Mouse (Mus musculus): ENCODE data around the gene Tnks1bp1. TPM values are rescaled to one million over a fixed set of nuclear protein-coding genes. Genes with fewer than 3 reads are reported as not detected.
A peak's percentile ranks its signal among the peaks of the same experiment; 100 is the strongest.

Gene Tnks1bp1
- polyA plus RNA-seq, 2 experiments = 0.75 to 4.4 TPM

DNA sequence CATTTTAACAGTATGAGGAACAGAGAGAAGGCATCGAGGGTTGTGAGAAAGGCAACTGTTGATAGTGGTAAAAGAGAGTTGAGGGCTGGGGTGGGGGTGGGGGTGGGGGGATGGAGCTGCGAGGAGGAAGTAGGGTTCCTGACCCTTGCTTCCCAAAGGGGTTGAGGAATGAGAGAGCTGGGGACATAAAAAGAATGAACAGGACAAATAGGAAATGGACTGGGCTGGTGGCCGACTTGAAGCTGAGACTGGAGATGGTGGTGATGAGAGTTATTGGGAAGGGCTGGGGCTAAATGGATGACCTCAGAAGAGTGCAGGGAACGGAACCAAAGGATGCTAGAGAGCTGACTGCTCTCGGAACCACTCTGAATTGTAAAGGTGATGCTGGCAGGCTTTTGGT is 8.9 kb downstream of the Tnks1bp1 start:
- no peak for TF ChIP-seq EP300 (IDR thresholded peaks at IDR 0.05; ENCODE audit: low read depth)
- 34% methylated on average over 5 of the region's 5 CpGs for WGBS (ENCODE audit: insufficient replicate concordance)
- DNase-seq (ENCODE audit: low read depth in 3 of 3, low spot score in 3 of 3) = no peak
- Histone ChIP-seq H3K36me3 (replicated peaks; ENCODE audit: control insufficient read depth, insufficient read depth, low read depth) (no peaks in the 10 kb centered on the region), H3K4me3 (ENCODE audit: insufficient read depth in 1 of 2, low read depth in 2 of 2, low read length in 2 of 2) (no peak overlapping the region), H3K27me3 (ENCODE audit: control insufficient read depth, insufficient read depth, low read length) (no peaks in the 10 kb centered on the region), H3K9me3 (ENCODE audit: control insufficient read depth, low read length) (no peaks in the 10 kb centered on the region), H3K4me1 (replicated peaks; ENCODE audit: control insufficient read depth in 2 of 2, insufficient read depth in 2 of 2, low read length in 1 of 2) (peaks cover 5 to 6% of the 10 kb centered on the region in 2 experiments; a peak in 3 of 4 replicates), H3K9ac (replicated peaks) (no peak overlapping the region), H3K27ac (no peak overlapping the region), H3K4me2 (ENCODE audit: low read depth) (no peak overlapping the region)
- ATAC-seq (ENCODE audit: insufficient read depth) = no peak

DNA sequence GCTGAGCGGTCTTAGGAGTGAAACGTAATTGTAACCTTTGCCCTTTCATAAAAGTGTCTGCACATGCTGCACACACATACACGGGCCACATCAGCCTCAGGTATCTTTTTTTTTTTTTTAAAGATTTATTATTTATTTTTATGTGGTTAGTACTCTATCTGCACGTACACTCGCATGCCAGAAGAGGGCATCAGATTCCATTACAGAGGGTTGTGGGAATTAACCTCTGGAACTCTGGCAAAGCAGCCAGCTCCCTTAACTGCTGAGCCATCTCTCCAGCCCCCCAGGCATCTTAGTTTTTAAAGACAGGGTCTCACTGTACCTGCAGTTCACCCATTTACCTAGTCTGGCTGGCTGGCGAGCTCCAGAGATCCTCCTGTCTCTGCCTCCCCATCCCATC is 11.9 kb downstream of the Tnks1bp1 start:
- ATAC-seq (ENCODE audit: insufficient read depth) (no peak), DNase-seq (ENCODE audit: low read depth in 3 of 3, low spot score in 3 of 3) (no peak)
- H3K4me2 ChIP-seq (ENCODE audit: low read depth) = no peak overlapping the region
- 79% methylated on average over 6 of the region's 6 CpGs for WGBS (ENCODE audit: insufficient replicate concordance)
- no peak overlapping the region for H3K4me3 ChIP-seq (ENCODE audit: insufficient read depth in 1 of 2, low read depth in 2 of 2, low read length in 2 of 2)
- 0 out of 4 replicates have a peak, but pooled peaks cover 0 to 2% of the 10 kb centered on the region in 2 experiments for H3K4me1 ChIP-seq (replicated peaks; ENCODE audit: control insufficient read depth in 2 of 2, insufficient read depth in 2 of 2, low read length in 1 of 2)
- no peaks in the 10 kb centered on the region for H3K27me3 ChIP-seq (ENCODE audit: control insufficient read depth, insufficient read depth, low read length)
- H3K9ac ChIP-seq (replicated peaks) = no peak overlapping the region
- H3K9me3 ChIP-seq (ENCODE audit: control insufficient read depth, low read length) = no peaks in the 10 kb centered on the region
- no peak overlapping the region for H3K27ac ChIP-seq
- H3K36me3 ChIP-seq (replicated peaks; ENCODE audit: control insufficient read depth, insufficient read depth, low read depth) = no peaks in the 10 kb centered on the region
- TF ChIP-seq EP300 (IDR thresholded peaks at IDR 0.05; ENCODE audit: low read depth) (no peak), CTCF (IDR thresholded peaks at IDR 0.05; ENCODE audit: low read depth) (peak; percentile 23)

DNA sequence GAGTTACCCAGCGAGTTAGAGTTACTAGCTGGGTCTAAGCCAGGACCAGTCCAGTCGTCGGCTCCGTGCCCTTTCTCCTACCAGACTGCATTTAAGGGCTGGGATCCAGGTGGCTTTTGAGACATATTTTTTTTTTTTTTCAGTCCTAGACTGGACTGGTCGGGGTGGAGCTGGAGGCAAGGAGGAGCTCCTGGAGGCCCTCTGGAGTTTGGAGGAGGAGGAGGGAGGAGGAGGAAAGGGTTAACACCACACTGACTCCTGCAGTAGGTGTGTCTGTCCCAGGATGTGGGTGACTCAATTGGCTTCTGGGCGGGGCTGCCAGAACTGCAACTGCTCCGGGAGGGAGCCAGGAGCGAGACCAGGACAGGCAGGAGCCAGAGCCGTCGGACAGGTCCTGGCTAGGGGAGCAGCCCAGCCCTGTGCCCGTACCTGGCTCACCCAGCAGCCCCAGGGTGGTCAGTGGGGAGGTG is 12.8 kb downstream of the Tnks1bp1 start:
- ATAC-seq (ENCODE audit: insufficient read depth) = peak; percentile 58
- H3K4me2 ChIP-seq (ENCODE audit: low read depth) = peak overlapping the region; percentile 59
- H3K4me3 ChIP-seq (ENCODE audit: insufficient read depth in 1 of 2, low read depth in 2 of 2, low read length in 2 of 2) = peak overlapping the region; percentile 24 to 52
- no peaks in the 10 kb centered on the region for H3K27me3 ChIP-seq (ENCODE audit: control insufficient read depth, insufficient read depth, low read length)
- DNase-seq (ENCODE audit: low read depth in 3 of 3, low spot score in 3 of 3) = no peak
- no peaks in the 10 kb centered on the region for H3K36me3 ChIP-seq (replicated peaks; ENCODE audit: control insufficient read depth, insufficient read depth, low read depth)
- H3K4me1 ChIP-seq (replicated peaks; ENCODE audit: control insufficient read depth in 2 of 2, insufficient read depth in 2 of 2, low read length in 1 of 2) = 0 out of 4 replicates have a peak, but pooled peaks cover 0 to 2% of the 10 kb centered on the region in 2 experiments
- TF ChIP-seq EP300 (IDR thresholded peaks at IDR 0.05; ENCODE audit: low read depth) = no peak
- TF ChIP-seq CTCF (IDR thresholded peaks at IDR 0.05; ENCODE audit: low read depth) = no peak
- WGBS (ENCODE audit: insufficient replicate concordance) = 12% methylated on average over 11 of the region's 11 CpGs
- H3K9me3 ChIP-seq (ENCODE audit: control insufficient read depth, low read length) = no peaks in the 10 kb centered on the region
- H3K9ac ChIP-seq (replicated peaks) = peak overlapping the region; percentile 21; the same call in 1 of the 2 replicates
- no peak overlapping the region for H3K27ac ChIP-seq

DNA sequence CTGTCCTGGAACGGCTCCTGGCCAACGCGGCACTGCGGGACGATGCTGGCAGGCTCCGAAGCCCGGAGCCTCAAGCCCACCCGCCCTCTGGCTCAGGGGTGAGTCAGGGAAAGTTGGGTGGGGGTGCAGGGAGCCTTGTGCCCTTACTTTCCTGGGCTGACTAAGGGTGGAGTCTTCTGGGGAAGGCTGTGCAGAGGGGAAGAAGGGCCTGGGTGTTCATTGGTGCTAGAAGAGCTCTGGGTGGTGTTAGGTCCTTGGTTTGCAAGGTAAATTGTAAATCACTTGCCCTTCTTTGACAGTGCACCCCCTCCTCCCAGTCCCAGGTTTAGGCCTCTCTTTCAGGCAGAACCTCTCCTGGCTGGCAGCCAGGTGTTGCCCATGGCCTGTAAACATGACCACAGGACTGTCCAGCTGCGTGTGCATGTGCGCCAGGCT is 13.3 kb downstream of the Tnks1bp1 start:
- Histone ChIP-seq H3K9me3 (ENCODE audit: control insufficient read depth, low read length) (no peaks in the 10 kb centered on the region), H3K4me3 (ENCODE audit: insufficient read depth in 1 of 2, low read depth in 2 of 2, low read length in 2 of 2) (peak overlapping the region; percentile 24 to 52), H3K36me3 (replicated peaks; ENCODE audit: control insufficient read depth, insufficient read depth, low read depth) (no peaks in the 10 kb centered on the region), H3K27ac (no peak overlapping the region), H3K4me2 (ENCODE audit: low read depth) (peak overlapping the region; percentile 59), H3K4me1 (replicated peaks; ENCODE audit: control insufficient read depth in 2 of 2, insufficient read depth in 2 of 2, low read length in 1 of 2) (0 out of 4 replicates have a peak, but pooled peaks cover 0 to 2% of the 10 kb centered on the region in 2 experiments), H3K27me3 (ENCODE audit: control insufficient read depth, insufficient read depth, low read length) (no peaks in the 10 kb centered on the region), H3K9ac (replicated peaks) (peak overlapping the region; percentile 21; the same call in 1 of the 2 replicates)
- 37% methylated on average over 10 of the region's 10 CpGs for WGBS (ENCODE audit: insufficient replicate concordance)
- TF ChIP-seq EP300 (IDR thresholded peaks at IDR 0.05; ENCODE audit: low read depth) (no peak), CTCF (IDR thresholded peaks at IDR 0.05; ENCODE audit: low read depth) (no peak)
- DNase-seq (ENCODE audit: low read depth in 3 of 3, low spot score in 3 of 3) = no peak
- peak; percentile 24; the same call in 1 of the 2 replicates for ATAC-seq (ENCODE audit: insufficient read depth)

DNA sequence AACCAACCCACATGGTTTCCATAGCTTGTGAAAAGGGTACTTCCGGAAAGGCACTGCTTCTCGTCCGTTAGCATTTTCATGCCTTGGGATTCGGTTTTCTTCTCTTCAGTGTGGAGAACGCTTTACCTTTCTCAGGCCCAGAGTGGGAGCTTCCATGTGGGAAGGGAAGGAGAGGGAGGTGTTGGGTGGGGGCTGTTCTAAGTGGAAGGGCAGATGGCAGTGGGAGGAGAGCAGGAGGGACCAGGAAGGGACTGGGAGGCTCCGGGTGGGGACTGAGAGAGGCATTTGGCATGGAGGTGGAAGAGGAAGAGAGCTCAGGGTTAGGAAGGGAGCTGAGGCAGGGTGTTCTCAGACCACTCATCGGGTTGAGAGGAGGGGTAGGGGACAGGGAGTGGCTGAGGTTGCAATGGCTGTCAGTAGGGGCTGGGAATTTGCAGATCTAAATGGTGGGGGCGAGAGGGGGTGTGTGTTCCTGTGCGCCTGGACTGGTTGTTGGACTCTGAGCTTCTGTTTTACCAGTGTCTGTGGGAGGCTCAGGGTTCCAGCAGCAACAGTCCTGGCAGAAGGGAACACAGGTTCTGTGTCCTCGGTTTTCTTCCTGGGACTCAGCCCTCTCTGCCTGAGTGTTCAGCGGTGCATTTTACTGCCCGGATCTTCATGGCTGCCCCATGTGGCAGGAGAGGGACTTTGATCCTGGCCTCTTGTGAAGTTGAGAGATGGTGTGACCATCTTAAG is 17.5 kb downstream of the Tnks1bp1 start:
- Histone ChIP-seq H3K36me3 (replicated peaks; ENCODE audit: control insufficient read depth, insufficient read depth, low read depth) (no peaks in the 10 kb centered on the region), H3K4me3 (ENCODE audit: insufficient read depth in 1 of 2, low read depth in 2 of 2, low read length in 2 of 2) (no peak overlapping the region), H3K4me2 (ENCODE audit: low read depth) (no peak overlapping the region), H3K9me3 (ENCODE audit: control insufficient read depth, low read length) (no peaks in the 10 kb centered on the region), H3K27me3 (ENCODE audit: control insufficient read depth, insufficient read depth, low read length) (no peaks in the 10 kb centered on the region), H3K9ac (replicated peaks) (no peak overlapping the region), H3K27ac (no peak overlapping the region), H3K4me1 (replicated peaks; ENCODE audit: control insufficient read depth in 2 of 2, insufficient read depth in 2 of 2, low read length in 1 of 2) (no peaks in the 10 kb centered on the region)
- ATAC-seq (ENCODE audit: insufficient read depth) (no peak), DNase-seq (ENCODE audit: low read depth in 3 of 3, low spot score in 3 of 3) (no peak)
- TF ChIP-seq CTCF (IDR thresholded peaks at IDR 0.05; ENCODE audit: low read depth) (no peak), EP300 (IDR thresholded peaks at IDR 0.05; ENCODE audit: low read depth) (no peak)
- WGBS (ENCODE audit: insufficient replicate concordance) = 55% methylated on average over 12 of the region's 12 CpGs
